Mouse (Mus musculus) left cerebral cortex, postnatal 25 days (tissue): ENCODE measurements at regions not wholly inside any gene's neighbourhood (a gene's known extent, or its start where the extent isn't known, plus 50 kb on each side); places are given as distances from the start of the nearest gene placed in this dataset.
A peak's percentile ranks its signal among the peaks of the same experiment; 100 is the strongest.

ENCODE experiments used
- DNase-seq, 2 experiments: peaks; one replicate each; pipeline ENCODE4 v3.0.0; 2022; ENCODE audit warnings: low spot score in 2 of 2, mixed read lengths in 1 of 2
- intact Hi-C: fragments of 180-260 bp; cut with DNase I; formaldehyde crosslinking; loops from one replicate; pipeline ENCODE4 v1.15.1; 2025

DNA sequence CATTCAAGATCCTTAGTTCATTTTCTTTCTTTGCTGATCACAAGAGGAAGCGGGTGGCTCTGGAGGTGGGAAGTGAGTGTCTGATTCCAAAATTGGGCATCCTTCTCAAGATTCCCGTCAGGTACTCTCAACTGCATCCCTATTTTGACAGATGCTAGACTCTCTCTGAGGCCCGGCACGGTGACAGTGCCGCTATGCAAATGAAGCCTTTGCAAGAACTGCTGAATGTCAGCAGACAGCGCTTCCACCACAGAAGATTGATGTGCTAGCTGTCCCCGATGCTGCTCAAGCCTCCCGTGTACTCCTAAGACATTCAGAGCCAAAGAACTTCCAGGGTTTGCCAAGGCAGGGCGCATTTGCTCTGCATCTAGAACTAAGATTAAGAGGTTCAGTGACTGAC lies 50.9 kb upstream of the Cpne4 start:
- DNase-seq, result peak in 1 of 2 experiments; percentile 12
- intact Hi-C loops, result no loop called here

DNA sequence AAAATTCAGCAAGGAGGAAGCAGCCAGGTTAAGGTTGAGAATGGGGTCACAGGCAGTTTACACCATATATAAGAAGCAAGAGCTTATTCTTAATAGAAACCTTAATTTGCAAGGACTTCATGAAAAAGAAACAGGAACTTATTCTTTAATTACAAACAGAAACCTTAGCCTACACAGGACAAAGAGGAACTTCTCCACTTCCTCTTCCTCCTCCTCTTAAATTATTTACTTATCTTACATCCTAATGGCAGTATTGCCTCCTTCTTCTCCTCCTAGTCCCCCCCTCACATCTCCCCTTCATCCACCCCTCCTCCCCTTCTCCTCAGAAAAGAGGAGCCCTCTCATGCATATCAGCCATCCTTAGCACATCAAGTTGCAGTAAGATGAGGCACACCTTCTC lies 56.4 kb upstream of the Cpne4 start:
- no peak for DNase-seq
- intact Hi-C loops, result no loop called here

GRCm38 (mm10) chr9:104489383-104489782 lies 57.7 kb upstream of the Cpne4 start:
- no peak for DNase-seq
- intact Hi-C loops, result no loop called here

DNA sequence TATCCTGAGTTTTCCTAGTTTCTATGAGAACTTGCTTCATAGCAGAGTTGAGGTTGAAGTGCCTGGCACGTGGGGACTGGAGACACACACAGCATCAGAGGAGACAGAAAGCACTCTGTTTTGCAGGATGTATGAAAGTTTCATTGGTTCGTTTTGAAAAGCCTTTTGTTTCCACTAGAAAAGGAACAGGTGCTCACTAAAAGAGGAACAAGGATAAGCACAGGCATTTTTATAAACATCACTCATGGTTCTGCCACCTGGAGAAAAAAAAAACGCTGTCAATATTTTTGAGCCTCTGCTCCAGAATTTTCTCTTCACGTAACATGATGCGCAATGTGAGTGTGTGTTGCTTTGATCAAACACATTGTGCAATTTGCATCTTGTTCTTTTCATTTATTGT lies 64.6 kb upstream of the Cpne4 start:
- intact Hi-C loops, result no loop called here
- no peak for DNase-seq

DNA sequence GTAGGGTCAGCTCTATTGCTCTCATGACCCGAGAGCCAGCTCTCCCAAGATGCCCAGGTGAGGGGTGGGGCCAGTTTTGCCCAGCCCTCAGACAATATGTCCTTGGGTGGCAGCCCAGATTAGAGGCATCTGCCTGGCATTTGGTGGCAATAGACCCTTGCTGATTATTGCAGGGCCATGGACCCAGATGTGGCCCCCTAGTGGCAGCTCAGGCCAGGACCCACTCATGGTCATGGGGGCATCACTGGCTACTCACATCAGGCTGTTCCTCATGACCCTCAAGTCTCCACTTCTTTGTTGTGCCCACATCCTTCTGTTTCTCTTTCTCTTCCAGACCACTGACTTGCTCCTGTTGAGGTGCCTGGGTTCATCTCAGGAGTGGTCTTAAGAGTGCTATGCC lies 66.4 kb upstream of the Cpne4 start:
- intact Hi-C loops, result no loop called here
- DNase-seq, result no peak

DNA sequence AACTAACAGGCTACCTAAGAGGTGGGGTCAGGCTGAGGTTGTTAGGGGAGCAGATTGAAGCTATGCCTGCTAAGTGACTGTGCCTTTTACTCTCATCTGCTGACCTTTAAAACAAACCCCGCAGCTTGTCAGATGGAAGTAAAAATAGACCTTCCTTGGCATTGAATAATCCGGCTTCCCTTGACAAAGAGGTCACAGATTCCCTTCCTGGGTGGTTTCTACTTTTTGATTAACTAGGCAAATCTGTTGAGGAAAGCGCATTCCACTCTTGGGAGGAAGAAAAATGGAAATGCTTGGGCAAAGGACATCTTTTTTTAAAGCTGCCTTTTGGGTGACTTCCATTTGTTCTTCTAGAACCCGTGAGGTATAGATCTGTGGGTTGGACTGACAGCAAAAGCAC lies 72.3 kb upstream of the Cpne4 start:
- DNase-seq, result no peak
- intact Hi-C loops, result no loop called here

DNA sequence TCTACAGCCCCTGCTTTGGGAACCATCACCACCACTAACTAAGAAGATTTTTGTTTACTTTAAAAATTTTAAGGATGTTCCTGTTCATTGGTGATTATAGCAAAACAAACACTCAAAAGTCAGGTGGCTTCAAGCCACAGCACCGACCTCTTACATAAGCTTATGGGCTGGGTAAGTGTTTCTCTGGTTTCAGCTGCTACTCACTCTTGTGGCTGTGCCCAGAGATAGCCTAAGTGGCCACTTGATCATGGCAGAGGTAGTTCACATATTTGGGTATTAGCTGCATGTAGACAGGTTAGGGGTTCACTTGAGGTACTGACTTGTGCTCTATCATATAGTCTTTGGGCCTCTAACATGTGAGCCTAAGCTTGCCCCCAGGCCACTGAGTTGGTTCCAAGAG lies 79.8 kb upstream of the Cpne4 start:
- intact Hi-C loops, result no loop called here
- DNase-seq, result no peak

- no peak for DNase-seq
- intact Hi-C loops, result no loop called here
Observed at GRCm38 (mm10) chr9:104463701-104464100, 83.4 kb upstream of the Cpne4 start.

- no peak for DNase-seq
- intact Hi-C loops, result no loop called here
Observed at GRCm38 (mm10) chr9:104460133-104460532, 87.0 kb upstream of the Cpne4 start.

DNA sequence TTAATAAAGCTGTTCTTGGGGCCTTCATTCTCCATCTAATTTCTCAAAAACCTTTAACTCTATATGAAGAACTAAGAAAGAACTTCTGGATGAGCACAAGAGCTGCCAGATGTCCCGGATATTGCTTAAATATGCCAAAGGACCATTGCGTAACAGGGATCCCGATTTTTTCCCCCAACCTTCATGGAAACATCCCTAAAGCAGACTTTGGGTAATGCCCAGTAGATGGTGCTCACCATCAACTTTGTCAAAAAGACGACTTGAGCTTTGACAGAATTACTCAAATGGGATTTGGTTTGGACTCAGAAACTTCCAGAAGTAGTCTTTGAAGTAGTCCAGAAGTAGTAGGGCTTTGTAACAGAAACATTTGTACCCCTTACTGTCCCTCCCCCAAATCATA lies 89.5 kb upstream of the Cpne4 start:
- intact Hi-C loops, result loop anchor here (5.0 kb wide), 1 partner anchor 110 kb away; no protein-coding TSS in a partner anchor
- peak; percentile 8 to 52 for DNase-seq

DNA sequence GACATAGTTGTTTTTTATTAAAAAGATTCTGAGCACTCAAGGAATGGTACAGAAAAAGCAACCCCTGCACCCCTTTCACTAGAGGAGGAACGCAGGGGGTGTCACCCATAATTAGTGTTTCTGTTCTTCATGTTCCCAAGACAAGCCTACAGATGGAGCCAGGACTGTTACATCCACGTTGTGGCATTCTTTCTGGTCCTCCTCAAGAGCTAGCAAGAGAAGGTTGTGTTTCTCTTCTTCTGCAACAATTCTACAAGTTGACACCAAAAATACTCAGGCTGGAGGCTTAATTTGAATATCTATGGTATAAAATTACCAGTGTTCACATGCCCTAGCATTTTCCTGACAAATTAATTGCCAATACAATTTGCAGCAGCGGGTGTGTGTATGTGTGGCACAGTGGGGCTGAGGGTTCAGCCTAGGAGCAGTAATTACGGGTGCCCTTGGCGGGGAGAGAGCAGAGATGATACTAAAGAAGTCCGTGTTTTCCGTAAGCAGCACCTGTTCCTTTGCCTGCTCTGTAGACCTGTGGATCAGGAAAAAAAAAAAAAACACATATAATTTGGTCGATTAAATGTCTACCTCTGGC lies 98.4 kb upstream of the Cpne4 start:
- no peak for DNase-seq
- intact Hi-C loops, result loop anchor here (5.0 kb wide), 1 partner anchor 939 kb away; no protein-coding TSS in a partner anchor

DNA sequence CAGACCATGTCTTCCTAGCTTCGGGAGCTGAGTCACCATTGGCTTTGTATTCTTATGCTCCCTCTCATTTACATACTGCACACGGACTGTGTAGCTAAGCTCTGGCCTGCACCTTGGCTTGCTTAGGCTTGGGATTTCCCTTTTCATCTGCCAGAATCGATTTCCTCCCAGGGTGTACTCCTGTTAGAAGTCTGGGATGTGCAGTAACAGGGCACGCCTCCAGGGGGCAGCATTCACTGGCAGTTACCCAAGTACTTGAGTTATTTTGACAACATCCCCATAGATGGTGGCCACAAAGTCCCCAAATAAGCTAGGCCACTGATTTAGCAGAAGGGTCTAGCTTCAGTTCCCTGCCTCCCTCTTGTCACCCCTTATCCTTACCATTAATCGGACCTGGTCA lies 102.2 kb upstream of the Cpne4 start:
- peak; percentile 23 to 28 for DNase-seq
- intact Hi-C loops, result loop anchor here (5.0 kb wide), 1 partner anchor 942 kb away; no protein-coding TSS in a partner anchor

- intact Hi-C loops, result no loop called here
- no peak for DNase-seq
Observed at GRCm38 (mm10) chr9:104443236-104443635, 103.8 kb upstream of the Cpne4 start.

DNA sequence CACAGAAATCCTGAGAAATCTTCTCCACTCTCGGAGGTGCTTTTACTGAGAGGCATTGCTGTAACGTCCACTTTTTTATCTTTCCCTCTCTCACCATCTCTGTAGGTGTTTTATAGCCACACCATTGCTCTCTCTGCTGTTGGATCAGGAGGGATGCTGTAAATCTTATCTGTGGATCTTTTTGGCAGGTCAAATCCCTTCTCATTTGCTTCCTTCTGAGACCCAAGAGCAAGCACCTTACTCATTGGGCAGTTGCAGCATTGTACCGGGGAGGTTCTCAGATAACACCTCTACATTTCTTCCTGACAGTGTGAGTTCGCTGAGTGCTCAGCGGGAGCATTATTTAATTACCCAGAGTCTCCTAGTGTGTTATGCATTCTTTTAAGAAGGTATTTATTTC lies 75.5 kb upstream of the Acpp start:
- intact Hi-C loops, result loop anchor here (2.0 kb wide), 1 partner anchor 152 kb away; no protein-coding TSS in a partner anchor
- DNase-seq, result no peak

- peak; percentile 38 to 70 for DNase-seq
- intact Hi-C loops, result no loop called here
Observed at GRCm38 (mm10) chr9:104410211-104410610, 72.7 kb upstream of the Acpp start.

DNA sequence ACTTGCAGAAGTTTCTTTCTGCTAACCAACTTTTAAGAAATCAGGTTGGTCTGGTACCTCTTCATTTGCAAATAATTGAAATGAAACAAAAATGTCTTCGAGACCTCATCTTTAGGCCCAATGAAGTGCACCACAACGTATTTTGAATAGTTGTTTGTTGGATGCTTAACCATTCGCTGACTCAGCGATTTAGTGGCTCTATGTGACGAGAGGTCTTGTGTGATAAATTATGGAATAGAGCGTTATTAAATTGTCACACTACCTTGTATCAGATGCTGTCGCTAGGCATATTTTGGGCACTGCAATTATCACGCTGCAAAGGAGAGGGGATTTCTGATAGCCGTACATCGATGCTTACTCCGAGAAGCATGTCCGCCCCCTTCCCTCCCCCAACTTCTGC lies 71.8 kb upstream of the Acpp start:
- no peak for DNase-seq
- intact Hi-C loops, result loop anchor here (1.0 kb wide), 1 partner anchor 982 kb away; no protein-coding TSS in a partner anchor

- intact Hi-C loops, result loop anchor here (1.0 kb wide), 1 partner anchor 983 kb away; no protein-coding TSS in a partner anchor
- peak; percentile 59 to 82 for DNase-seq
Observed at GRCm38 (mm10) chr9:104408571-104409294, 71.2 kb upstream of the Acpp start.

DNA sequence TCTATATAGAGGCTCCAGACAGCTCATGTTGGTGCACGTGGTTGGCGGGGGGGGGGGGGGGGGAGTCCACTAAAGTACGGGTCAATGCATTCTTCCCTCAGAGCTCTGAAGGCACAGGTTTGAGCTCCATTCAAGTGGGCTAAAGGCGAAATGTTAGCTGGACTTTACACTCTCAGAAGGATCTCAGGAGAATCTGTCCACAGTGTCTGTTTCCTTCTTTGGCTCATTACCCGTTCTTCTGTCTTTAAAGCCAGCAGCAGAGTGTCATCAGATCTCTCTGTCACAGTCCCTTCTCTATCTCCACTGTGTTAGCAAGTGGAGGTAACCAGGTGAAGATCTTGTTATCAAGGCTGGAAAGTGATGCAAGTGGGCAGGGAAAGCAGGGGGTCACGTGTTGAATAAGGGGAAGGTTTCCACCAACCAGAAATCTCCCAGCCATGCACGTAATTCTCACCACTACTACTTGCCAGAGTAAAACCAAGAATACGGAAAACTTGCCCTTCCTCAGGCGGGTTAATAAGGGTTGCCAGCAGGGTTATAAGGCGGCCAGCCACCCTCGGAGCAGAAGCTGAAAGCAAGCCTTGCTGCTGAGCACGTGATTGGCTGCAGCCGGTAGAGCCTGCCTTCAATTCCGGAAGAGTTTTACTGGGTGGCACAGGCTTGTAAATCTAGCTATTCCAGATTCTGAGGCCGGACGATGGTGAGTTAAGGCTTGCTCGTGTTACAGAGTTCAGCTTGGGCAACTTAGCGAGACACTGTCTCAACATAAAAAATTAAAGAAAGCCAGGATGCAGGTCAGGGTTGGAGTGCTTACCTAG lies 70.2 kb upstream of the Acpp start:
- peak; percentile 12 to 13 for DNase-seq
- intact Hi-C loops, result no loop called here

- intact Hi-C loops, result no loop called here
- DNase-seq, result no peak
Observed at GRCm38 (mm10) chr9:104407011-104407410, 69.5 kb upstream of the Acpp start.

- intact Hi-C loops, result no loop called here
- DNase-seq, result no peak
Observed at GRCm38 (mm10) chr9:104406491-104406890, 68.9 kb upstream of the Acpp start.
